Mouse (Mus musculus) forebrain, embryonic 16.5 days (tissue): ENCODE measurements at regions not wholly inside any gene's neighbourhood (a gene's known extent, or its start where the extent isn't known, plus 50 kb on each side); places are given as distances from the start of the nearest gene placed in this dataset.

Experiments used
- ATAC-seq: fragments of 200-750 bp; cut with Nextera tagmentation; 2 replicates; pipeline ENCODE4 v1.8.0; 2017; ENCODE audit warnings: mild to moderate bottlenecking, moderate library complexity
- H3K27ac ChIP-seq: fragments of 300-500 bp; sonication (generic); 2 replicates; pipeline ENCODE4 v1.5.1; 2014; ENCODE audit warnings: low read length, control low read depth
- H3K27me3 ChIP-seq: fragments of 300-500 bp; sonication (generic); replicated peaks from 2 replicates; pipeline ENCODE4 v1.6.1; 2014; ENCODE audit warnings: low read length; ENCODE audit not compliant: control insufficient read depth, insufficient read depth
- H3K36me3 ChIP-seq: fragments of 300-500 bp; sonication (generic); 2 replicates; pipeline ENCODE4 v1.6.1; 2014; ENCODE audit not compliant: control insufficient read depth, insufficient read depth
- H3K4me1 ChIP-seq: fragments of 300-500 bp; sonication (generic); replicated peaks from 2 replicates; pipeline ENCODE4 v1.6.1; 2014; ENCODE audit warnings: low read length; ENCODE audit not compliant: control insufficient read depth, insufficient read depth
- H3K4me2 ChIP-seq: fragments of 300-500 bp; sonication (generic); 2 replicates; pipeline ENCODE4 v1.6.1; 2014; ENCODE audit warnings: mild to moderate bottlenecking, low read length, control low read depth
- H3K4me3 ChIP-seq: fragments of 300-500 bp; sonication (generic); replicated peaks from 2 replicates; pipeline ENCODE4 v1.5.1; 2014; ENCODE audit warnings: mild to moderate bottlenecking, low read length, control low read depth
- H3K9ac ChIP-seq: fragments of 300-500 bp; sonication (generic); replicated peaks from 2 replicates; pipeline ENCODE4 v1.6.1; 2014; ENCODE audit warnings: low read depth, low read length, control low read depth
- H3K9me3 ChIP-seq: fragments of 300-500 bp; sonication (generic); 2 replicates; pipeline ENCODE4 v1.6.1; 2016; ENCODE audit warnings: low read length; ENCODE audit not compliant: control insufficient read depth
- WGBS: fragments of 180-500 bp; shearing (Covaris S2); extraction: QIAGEN DNeasy Blood & Tissue Kit; methylation state at CpG from one replicate; pipeline ENCODE4 v1.1.7; 2014; 5-methylcytosine and 5-hydroxymethylcytosine counted together

DNA sequence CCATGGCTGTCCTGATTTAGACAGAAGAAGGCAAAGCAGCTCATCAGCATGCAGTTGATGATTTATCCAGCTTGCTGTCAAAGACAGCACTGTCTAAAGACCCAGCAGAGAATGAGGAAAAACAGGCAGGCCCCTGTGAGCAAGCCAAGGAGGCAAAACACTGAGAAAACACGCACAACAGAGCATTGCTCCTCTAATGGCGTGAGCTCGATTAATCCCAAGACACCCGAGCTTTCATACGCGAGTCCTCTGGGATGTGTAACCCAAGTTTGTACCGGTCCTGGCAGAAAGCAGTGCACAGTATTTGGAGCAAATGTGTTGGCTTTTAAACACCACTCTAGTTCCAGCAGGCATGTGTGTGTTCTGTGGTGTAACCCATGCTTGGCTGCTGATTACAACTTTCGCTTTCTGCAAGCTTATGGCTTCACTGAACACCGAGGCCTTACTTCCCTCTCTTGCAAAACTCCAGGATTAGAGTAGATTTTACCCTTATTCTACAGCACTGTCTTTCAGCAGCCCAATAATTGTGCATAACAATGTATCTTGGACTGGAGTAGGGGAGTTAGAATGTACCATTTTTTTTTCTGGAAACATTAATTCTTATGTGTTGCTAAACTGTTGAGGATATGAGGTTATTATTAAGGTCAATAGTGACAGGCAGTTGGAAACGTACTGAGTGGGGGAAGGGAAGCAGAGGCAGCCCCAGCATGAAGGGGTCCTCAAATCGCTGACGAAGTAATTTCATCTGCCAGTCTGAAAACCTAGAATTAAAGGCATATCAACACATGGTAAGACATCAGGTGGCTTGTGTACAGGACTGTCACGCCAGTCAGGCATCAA, 52.0 kb upstream of the Skap2 start:
- Histone ChIP-seq H3K4me1 (peaks cover 14% of the 10 kb centered on the region), H3K9me3 (no peaks in the 10 kb centered on the region), H3K27me3 (no peaks in the 10 kb centered on the region), H3K9ac (peak overlapping the region; percentile 26; the same call in 1 of the 2 replicates), H3K27ac (peak overlapping the region; percentile 34), H3K4me3 (no peak overlapping the region), H3K4me2 (peak overlapping the region; percentile 29), H3K36me3 (no peaks in the 10 kb centered on the region)
- 37% methylated on average over 13 of the region's 13 CpGs for WGBS
- ATAC-seq = peak; percentile 84
